Mouse (Mus musculus): Measurements from ENCODE around the gene A2m.
A peak's percentile ranks its signal among the peaks of the same experiment; 100 is the strongest.

The A2m gene

GRCm38 (mm10) chr6:121635076-121635475 is at the start of gene A2m:
TSS of gene A2m (plus strand) at chr6:121635376.
- no peak for DNase-seq

- no peak for DNase-seq
Observed at GRCm38 (mm10) chr6:121590131-121590530, 45.0 kb upstream of the A2m start.

GRCm38 (mm10) chr6:121600927-121601326 is 34.2 kb upstream of the A2m start:
- no peak for DNase-seq

- DNase-seq, result no peak
Observed at GRCm38 (mm10) chr6:121607861-121608260, 27.3 kb upstream of the A2m start.

- no peak for DNase-seq
Observed at GRCm38 (mm10) chr6:121611796-121612195, 23.4 kb upstream of the A2m start.

- DNase-seq, result peak; percentile 39
Observed at GRCm38 (mm10) chr6:121617476-121617875, 17.7 kb upstream of the A2m start.

GRCm38 (mm10) chr6:121622525-121622924 is 12.7 kb upstream of the A2m start:
- no peak for DNase-seq

GRCm38 (mm10) chr6:121634520-121634919 is 656 bp upstream of the A2m start:
- DNase-seq, result no peak

GRCm38 (mm10) chr6:121635878-121636371 is 749 bp downstream of the A2m start:
- DNase-seq, result peak; percentile 67

- no peak for DNase-seq
Observed at GRCm38 (mm10) chr6:121648499-121648898, 13.3 kb downstream of the A2m start.
